Mouse (Mus musculus) natural killer cell, adult 2 months (primary cell): ENCODE data around the gene Tmem274.

Experiments
- DNase-seq, 2 experiments: peaks; one replicate each; pipeline ENCODE4 v3.0.0; 2022; ENCODE audit warnings: low spot score in 2 of 2

Tmem274 gene

DNA sequence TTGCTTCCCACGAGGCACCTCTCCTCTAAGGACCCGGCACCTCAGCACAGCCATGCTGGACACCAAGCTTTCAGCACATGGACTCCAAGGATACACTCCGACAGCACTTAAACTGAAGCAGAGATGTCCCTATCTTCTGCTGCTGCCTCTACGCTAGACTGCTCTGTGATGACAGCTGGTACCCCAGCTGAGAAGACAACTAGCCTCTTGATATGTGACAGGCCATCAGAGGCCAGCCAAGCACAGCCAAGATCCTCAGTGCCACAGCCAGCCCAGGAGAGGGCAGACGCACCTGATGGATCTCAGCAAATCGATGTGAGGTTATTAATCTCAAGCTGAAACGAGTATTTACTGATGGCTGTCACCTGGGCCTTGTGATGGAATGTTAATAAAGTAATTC, 2.1 kb upstream of the Tmem274 start:
- no peak for DNase-seq

DNA sequence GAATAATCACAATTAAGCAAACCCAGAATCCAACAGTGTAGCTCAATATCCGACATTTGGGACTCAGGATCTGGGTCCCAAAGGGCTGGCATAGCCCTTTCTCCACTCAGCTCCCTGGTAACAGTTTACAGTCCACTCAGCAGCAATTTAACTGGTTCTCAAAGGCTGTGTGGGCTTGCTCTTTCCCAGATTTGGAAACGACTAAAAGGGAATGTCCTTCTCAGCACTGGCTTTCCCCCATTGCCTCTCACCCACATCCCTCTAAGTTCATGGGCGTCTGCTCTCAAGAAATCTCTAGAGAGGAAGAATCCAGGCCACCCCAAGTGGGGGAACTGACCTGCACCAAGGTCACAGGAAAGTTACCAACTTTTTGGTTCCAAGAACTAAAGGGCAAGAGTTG, 7.4 kb downstream of the Tmem274 start:
- no peak for DNase-seq

DNA sequence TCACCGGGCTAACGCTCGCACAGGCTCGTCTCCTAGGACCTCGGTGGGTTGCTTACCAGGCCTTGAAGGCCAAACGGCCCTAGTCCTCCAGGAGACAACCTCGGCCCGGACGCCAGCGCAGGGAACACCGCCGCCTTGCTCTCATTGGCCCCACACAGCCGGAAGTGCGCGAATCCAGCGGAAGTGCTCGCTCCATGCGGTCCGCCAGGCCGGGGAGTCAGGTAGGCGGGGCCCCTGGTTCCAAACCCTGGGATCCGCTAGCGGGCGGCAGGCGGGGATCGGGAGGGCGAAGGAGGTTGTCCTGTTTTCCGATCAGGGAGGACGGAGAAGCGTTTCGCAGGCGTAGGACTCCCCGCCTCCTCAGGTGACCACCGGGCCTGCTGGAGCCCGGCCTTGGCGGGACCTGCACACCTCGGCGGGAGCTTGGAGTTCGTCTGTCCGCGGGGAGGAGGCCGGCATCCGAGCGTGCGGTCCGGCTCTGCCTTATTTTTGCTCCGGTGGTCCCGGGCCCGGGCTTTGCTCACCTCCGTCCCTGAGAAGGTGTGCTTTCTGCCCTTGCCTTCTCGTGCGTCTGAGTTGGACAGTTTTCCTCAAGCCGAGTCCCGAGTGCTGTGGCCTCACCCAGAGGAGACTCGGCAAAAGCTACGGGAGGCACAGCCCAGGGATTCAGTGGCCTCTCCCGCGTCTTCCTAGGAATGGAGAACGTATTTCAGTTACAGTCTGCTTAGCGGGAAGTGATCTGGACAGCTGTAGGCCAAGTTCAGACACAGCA, 8.1 kb downstream of the Tmem274 start, which contains the start of the genes Nmnat1 and Lzic:
Gene Nmnat1 (minus strand): TSS at position 150 of the 772 bp plus-strand sequence.
Gene Lzic (plus strand): TSS at position 177 of the 772 bp plus-strand sequence.
- peak; percentile 78 to 85 for DNase-seq

DNA sequence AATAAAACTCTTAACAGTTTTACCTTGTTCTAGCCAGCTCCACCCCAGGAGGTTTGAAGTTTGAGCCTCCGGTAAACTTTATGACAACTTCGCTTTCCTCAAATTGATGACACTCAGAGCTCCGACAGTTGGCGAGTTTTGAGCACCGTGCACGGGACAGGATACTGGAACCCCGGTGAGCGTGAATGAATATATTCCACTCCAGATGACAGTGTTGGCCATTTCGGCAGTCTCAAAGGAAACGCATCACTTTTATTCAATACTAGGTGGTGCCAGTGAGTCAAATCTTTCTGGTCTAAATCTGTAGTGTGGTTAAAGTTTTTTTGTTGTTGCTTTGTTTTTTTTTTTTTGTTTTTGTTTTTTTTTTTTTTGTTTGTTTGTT, 8.6 kb downstream of the Tmem274 start:
- peak in 1 of 2 experiments; percentile 16 for DNase-seq

DNA sequence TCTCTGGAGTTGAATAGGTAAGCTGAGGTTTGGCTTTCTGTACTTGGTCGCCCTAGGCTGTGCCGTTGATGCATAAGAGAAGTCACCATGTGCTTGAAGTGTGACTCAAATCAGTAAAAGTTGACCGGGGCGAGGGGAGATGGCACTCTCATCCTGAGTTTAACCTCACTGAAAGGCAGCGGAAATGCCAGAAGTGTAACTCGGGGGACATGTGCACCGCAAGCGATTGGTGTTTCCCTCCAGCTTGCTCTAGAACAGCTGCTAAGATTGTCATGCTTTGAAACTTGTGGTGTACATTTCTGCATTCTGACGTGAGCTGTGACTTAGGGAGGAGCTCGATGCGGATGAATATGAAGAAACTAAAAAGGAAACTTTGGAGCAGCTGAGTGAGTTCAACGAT, 10.6 kb downstream of the Tmem274 start:
- DNase-seq, result no peak

DNA sequence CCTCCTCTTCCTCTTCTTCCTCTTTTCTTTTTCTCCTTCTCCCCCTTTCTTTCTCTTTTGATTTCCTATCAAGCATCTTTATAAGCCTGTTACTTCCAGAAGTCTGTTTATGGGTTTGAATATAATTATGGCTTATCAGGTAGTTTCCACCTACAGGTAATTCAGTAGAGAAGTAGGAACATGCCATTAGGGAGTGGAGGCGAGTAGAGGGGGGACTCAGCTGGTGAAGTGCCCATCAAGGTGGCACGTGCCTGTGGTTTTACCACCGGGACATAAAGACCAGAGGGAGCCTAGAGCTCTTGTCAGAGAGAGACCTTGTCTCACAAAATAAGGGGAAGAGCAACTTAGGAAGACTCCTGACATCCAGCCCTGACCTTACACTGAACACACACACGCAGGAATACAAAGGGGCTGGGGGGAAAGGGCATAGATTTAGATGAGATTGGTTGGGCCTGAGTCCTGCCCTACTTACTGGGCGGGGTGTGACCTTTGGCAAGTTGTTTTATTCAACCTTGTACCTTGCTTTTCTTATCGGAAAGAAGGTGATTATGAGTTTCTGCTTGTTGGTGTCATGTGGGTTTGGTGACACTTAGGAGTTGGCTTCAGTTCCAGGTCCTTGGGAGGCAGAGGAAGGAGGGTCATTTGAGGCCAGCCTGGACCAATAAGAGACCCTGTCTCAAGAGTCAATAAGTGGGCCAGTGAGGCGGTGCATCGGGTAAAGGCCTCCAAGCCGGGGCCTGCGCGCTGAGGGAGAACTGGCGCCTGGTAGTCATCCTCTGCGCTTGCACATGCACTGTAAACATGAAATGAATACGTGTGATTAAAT, 12.4 kb downstream of the Tmem274 start:
- no peak for DNase-seq

DNA sequence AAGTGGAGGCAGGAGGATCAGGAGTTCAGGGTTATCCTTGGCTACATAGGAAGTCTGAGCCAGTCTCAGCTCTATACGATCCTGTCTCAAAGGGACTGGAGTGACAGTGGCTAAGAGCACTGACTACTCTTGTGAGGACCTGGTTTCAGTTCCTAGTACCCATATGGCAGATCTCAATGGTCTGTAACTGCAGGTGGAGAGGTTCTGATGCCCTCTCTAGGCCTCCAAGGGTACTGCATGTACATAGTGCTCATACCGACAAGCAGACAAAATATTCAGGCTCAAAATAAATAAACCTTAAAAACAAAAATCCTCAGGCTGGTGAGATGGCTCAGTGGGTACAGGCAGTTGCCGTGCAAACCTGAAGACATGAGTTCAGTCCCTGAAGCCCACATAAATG, 14.0 kb downstream of the Tmem274 start:
- peak in 1 of 2 experiments; percentile 14 for DNase-seq

DNA sequence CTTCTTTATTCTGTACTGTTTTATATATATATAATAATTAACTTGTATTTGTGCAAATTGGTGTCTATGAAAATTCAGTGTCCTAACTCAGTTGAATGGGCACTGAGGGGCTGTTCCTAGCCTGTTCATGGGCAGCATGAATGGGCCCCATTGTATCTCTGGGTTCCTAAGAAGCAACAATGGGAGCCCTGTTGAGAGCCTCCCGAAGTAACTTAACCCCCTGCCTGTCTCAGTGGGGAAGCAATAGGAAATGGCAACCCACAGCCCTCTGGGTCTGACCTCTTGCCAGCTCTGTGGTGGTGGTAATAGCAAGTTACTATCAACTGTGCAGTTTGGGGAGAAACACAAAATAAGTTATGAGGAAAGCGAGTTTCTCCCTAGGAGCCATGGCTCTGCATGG, 19.4 kb downstream of the Tmem274 start:
- no peak for DNase-seq

DNA sequence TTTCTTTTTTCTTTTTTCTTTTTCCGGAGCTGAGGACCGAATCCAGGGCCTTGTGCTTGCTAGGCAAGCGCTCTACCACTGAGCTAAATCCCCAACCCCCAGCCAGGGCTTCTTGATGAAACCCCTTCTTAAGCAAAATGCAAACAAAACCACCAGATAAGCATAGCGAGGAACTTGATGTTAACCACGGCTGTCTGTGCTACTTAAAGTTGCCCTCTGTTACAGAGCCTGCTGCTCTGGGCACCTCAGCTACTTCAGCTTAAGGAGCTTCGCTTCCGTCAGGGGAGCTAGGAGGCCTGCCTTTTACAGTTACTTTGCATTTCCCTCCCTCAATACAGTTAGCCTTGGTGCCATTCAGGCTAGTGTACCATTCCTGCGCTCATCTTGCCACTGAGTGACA, 21.7 kb downstream of the Tmem274 start:
- DNase-seq, result no peak

DNA sequence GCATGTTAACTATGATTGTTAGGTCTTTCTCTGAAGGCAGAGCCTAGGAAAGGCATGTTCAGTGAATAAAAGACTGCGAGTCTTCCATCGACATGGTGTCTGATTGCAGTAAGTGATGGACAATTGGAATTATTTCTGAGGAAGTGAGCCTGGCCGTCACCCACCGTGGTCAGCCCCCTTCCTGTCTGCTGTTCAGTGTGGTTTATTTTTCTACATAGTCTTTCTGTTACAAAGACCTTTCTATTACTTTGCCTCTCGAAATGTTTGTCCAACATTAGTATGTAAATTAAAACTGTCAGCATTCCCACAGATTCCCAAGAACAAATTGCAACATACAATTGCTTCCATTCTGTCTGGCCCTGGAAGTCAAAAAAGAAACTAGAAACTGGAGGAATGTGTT, 22.6 kb downstream of the Tmem274 start:
- DNase-seq, result no peak

DNA sequence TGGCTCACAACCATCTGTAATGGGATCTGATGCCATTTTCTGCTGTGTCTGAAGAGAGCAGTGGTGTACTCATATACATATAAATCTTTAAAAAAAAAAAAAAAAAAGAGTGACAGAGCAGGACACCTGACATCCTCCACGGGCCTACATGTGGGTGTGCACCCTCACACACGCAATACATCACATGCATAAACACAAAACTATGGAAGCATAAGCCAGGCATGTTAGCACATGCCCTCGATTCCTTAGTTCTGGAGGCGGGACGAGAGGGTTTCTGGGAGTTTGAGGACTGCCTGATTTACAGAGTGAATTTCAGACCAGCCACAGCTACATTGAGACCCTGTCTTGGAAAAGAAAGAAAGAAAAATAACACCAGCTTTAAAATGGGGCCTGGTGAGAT, 27.2 kb downstream of the Tmem274 start:
- DNase-seq, result no peak

DNA sequence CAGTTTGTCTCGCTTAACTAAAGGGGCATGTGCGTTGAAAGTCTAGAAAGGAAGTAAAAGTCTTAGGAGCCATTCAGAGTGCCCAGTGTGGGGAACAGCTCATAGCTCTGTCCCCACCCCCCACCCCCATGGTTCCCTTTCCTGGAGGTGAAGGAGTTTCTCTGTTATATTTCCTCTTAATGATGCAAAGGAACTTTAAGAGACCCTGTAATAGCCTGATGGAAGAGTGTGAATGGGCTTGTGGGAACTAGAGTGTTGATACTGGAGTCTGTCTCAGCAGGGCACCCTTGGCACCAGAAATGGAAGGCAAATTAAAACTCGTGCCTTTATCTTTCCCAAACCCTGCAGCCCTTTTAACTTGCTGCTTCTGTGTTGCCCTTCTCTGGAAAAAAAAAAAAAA, 27.7 kb downstream of the Tmem274 start:
- DNase-seq, result no peak

DNA sequence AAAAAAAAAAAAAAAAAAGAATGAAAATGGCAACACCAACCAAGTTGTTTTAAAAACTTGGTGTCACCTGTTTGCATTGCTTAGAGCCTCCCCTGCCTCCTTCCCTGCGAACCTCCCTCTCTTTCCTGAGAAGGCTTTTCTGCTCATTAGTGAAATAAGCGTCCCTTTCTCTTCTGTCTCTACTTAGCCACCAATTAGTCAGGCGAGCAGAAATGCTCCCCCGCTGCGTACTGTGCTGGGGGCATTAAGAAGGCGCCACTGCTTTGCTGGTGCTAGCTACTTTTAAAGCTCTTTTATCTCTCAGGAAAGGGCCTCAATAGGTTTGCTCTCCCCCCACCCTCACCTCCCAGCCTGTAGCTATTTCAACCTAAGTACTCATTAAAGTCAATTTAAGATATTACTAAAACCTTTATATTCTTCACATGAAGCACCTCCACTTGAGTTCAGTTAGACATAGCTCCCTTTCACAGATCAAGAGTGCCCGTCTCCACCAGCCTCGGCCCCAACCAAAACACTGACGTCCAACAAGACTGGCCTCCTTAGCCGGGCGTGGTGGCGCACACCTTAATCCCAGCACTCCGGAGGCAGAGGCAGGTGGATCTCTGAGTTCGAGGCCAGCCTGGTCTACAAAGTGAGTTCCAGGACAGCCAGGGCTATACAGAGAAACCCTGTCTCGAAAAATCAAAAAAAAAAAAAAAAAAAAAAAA, 28.2 kb downstream of the Tmem274 start:
- no peak for DNase-seq

DNA sequence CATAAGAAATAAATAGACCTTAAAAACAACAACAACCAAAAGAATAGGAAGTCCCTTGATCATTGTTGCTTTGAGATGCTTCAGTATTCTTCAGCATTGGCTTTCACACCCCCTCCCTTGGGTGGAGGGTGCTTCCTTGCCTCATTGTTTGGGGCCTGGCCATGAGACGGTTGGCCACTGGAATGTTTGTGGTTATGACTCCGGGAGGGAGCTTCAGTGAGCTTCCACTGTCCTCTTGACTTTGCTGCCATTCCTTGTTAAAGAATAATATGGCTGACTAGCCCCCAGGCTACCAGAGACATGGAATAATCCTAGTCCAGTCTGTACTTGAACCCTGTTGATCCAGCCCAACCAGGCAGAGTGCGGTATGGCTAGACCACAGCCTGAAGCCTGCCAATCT, 29.7 kb downstream of the Tmem274 start:
- DNase-seq, result no peak

DNA sequence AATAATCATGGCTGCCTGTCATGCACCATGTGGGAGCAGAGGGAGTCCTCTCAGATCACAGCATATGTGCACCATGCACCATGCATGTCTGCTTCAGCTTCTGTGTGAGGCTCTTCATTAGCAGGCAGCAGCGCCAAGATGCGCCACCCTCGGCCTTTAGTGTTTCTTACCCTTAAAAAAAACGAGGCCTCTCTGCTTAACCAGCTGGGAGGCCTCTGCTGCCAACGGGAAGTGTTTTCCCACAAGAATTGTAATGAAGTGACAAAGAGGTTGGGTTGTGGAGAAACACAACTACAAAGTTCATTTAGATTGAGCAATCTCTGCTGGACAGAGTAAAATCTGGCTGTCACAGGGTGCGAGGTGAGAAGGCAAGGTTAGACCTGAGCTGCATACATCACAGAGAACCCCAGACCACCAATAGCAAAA, 34.1 kb downstream of the Tmem274 start:
- no peak for DNase-seq

DNA sequence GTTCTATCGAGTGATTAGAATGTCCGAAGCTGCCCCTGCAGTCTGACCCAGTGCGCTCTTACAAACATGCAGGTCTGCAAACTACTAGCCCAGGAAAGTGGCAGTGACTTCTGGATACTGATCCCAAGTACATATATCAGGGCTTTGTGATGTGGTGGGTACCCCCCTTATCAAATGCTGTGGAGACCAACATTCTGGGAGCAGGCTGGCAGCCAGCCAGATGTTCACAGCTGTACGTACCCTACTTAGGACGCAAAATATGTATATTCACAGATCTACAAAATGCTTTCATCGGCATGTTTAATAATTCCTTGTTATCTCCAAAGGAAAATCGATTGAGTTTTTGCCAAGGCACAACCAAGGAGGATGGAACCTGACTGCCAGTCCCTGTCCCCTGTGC, 34.9 kb downstream of the Tmem274 start:
- DNase-seq, result no peak

DNA sequence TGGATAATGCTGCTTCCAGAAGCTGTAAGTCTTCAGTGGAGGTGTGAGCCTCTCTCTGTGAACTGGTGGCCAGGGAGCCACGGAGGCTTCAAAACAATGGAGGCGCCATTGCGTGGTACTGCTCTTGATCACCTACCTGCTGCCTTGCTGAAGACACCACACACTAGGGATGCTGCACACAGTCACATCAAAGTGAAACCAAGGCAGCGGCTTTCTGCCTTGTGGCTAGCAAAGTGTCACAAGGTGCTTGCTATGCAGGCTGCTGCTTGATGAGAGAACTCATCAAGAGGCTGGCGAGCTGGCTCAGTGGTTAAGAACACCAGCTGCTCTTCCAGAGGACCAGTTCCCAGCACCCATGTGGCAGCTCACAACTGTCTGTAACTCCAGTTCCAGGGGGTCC, 38.5 kb downstream of the Tmem274 start:
- DNase-seq, result no peak

DNA sequence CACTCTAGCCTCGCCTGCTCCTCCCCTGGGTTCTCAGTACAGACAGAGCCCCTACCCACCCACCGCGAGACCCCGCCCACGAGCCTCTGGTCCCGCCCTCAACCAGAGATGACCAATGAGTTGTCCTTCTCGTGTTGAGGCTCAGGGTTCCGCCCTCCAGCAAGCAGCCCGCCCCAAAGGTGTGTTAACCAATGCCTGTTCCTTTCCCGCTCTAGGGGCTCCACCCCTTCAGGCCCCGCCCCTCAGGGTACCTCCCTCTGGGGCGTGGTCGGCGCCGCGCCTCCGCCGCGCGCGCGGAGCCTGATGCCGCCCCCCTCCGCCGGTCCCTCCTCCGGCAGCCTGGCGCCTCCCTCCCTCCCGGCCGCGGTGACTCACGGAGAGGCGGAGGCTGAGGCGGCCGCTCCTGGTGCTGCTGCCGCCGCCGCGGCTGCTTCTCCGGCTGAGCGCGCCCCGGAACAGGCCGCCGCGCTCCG, 40.7 kb downstream of the Tmem274 start, which contains the start of gene Ctnnbip1:
Gene Ctnnbip1 (plus strand): TSS at position 369 of the 473 bp plus-strand sequence.
- peak; percentile 96 to 97 for DNase-seq

DNA sequence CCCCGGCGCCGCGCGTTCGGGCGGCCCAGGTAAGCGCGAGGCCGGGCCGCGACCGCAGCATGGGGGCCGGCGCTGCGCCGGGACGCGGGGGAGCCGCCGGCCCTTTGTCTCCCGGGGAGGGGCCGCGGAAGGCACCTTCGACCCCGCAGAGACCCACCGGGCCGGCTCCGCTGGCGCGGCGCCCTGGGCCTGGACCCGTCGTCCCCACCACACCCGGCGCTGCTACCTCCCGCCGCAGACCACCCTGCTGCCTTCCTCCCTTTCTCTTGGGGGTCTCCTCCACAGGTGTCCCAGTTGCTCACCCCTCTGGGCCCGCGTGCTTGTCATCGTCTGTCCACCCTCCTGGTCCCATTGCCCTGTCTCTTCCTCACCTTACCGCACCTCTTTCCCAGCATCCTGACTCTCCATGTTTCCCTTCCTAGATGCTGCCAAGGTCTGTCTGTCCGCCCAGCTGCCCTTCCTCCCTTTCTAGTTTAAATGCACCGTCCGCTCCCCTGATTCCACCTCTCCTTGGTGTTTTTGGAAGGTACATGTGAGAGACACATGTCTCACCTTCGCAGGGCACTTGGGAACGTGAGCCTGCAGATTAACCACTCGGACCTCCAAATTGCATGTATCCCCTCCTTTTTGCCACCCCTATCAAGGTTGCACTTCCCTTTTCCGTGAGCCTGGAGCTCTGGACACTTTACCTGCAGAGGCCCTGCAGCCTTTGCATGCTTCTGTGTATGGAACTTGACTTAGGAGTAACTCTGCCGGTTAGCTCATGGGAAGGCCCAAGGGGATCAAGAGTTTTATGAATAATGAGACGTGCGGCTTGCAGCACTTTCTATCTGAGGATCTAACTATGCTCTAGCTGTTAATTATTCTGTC, 41.4 kb downstream of the Tmem274 start:
- no peak for DNase-seq

DNA sequence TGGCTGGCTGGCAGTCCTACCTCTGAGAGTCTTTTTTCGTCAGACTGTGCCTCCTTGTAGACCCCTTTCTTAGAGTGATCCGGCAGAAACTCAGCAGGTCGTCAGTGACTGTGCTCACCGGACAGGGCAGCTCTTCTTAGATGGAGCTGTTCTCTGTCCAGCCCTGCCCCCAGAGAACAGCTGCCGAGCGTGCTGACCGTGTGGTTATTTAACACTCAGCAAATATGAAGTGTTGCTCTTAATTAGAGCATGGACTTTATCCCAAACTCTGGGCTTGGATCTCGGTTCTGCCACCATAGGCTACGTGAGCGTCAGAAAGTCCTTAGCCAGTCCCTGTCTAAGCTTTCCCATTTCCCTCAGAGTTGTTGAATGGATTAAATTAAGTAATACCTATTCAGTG, 44.1 kb downstream of the Tmem274 start:
- DNase-seq, result no peak

DNA sequence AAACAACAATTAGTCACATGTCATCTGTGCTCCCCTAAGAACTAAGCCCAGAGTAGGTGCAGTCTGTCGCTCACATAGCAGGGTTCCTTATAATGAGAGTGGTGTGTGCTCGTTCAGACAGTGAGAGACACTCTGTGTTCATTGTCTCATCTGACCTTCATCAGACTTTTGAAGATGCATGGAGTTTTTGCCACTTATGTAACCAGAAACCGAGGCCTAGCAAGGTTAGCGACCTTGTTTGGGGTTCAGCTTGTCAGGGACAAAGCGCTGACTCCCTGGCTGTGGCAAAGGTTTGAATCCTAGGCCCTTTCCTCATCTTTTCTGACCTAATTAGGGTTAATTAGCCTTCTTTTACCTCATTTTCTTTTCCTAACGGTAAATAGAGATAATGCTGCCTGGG, 46.8 kb downstream of the Tmem274 start:
- no peak for DNase-seq
